Mouse (Mus musculus) liver, embryonic 12.5 days (tissue): ENCODE results near the gene Ric8b. TPM values are rescaled to one million over a fixed set of nuclear protein-coding genes. Genes with fewer than 3 reads are reported as not detected.
A peak's percentile ranks its signal among the peaks of the same experiment; 100 is the strongest.

Source experiments
- ATAC-seq: fragments of 200-750 bp; cut with Nextera tagmentation; 2 replicates; pipeline ENCODE4 v1.8.0; 2017; ENCODE audit warnings: moderate number of reproducible peaks, mild to moderate bottlenecking, moderate library complexity
- H3K27ac ChIP-seq: fragments of 300-500 bp; sonication (generic); 2 replicates; pipeline ENCODE4 v1.5.1; 2016; ENCODE audit warnings: mild to moderate bottlenecking
- H3K27me3 ChIP-seq: fragments of 300-500 bp; sonication (generic); replicated peaks from 2 replicates; pipeline ENCODE4 v1.6.1; 2016; ENCODE audit warnings: mild to moderate bottlenecking, moderate library complexity
- H3K36me3 ChIP-seq: fragments of 300-500 bp; sonication (generic); 2 replicates; pipeline ENCODE4 v1.6.1; 2016; ENCODE audit warnings: mild to moderate bottlenecking, moderate library complexity
- H3K4me1 ChIP-seq: fragments of 300-500 bp; sonication (generic); 2 replicates; pipeline ENCODE4 v1.6.1; 2016
- H3K4me2 ChIP-seq: fragments of 300-500 bp; sonication (generic); 2 replicates; pipeline ENCODE4 v1.6.1; 2016; ENCODE audit warnings: mild to moderate bottlenecking, moderate library complexity
- H3K4me3 ChIP-seq: fragments of 300-500 bp; sonication (generic); 2 replicates; pipeline ENCODE4 v1.5.1; 2016; ENCODE audit warnings: mild to moderate bottlenecking, moderate library complexity
- H3K9ac ChIP-seq: fragments of 300-500 bp; sonication (generic); 2 replicates; pipeline ENCODE4 v1.6.1; 2016; ENCODE audit warnings: mild to moderate bottlenecking, moderate library complexity
- H3K9me3 ChIP-seq: fragments of 300-500 bp; sonication (generic); replicated peaks from 2 replicates; pipeline ENCODE4 v1.6.1; 2016; ENCODE audit warnings: mild to moderate bottlenecking, moderate library complexity
- WGBS: fragments of 180-500 bp; shearing (Covaris S2); methylation state at CpG from one replicate; pipeline ENCODE4 v1.1.7; 2016; ENCODE audit not compliant: insufficient replicate concordance; 5-methylcytosine and 5-hydroxymethylcytosine counted together
- polyA plus RNA-seq: library from polyadenylated mRNA; unstranded; fragments of >200 nt; fragmentation: Nextera tagmentation; extraction: Ambion mirVana; gene quantifications from 2 replicates; pipeline ENCODE4 v1.2.1, GENCODE M21; 2016

The Ric8b gene
- polyA plus RNA-seq, 1 experiment from 2014 or later: 6.6 TPM

DNA sequence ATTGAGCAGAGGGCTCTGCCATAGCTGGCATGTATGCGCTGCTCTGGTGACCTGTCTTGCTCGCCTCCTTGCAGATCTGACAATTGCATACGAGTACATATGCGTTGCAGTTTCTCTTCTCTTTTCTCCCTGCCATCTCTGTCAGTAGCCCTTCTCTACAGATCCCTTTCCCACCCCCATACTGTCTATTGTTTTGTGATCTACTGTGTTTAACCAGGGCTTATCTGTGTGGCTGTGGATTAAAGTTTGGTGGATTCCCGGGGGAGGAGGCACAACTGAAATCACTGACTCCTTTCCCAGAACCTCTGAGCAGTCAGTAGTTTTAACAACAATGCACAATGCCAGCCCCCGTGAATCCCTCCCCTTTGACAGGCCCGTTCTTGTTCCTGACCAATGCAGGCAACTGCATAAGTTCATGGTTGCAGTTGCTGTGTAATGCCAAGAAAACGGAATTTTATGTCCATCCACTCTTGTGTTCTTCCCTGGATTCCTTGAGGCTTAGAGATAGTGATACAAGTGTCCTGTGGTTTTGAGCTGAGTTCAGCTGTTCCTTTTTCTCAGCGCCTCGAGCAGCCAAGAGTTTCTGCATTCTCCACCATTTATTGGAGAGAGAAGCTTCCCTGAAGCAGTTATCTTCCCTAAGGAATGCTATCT, 80.3 kb downstream of the Ric8b start:
- no peak overlapping the region for H3K4me3 ChIP-seq
- no peaks in the 10 kb centered on the region for H3K27me3 ChIP-seq
- H3K36me3 ChIP-seq: peaks cover 26% of the 10 kb centered on the region
- no peak for ATAC-seq
- WGBS: 64% methylated on average over 10 of the region's 10 CpGs
- no peaks in the 10 kb centered on the region for H3K9me3 ChIP-seq
- H3K27ac ChIP-seq: no peak overlapping the region
- H3K9ac ChIP-seq: no peak overlapping the region
- peaks cover 12% of the 10 kb centered on the region; the same call in 1 of the 2 replicates for H3K4me1 ChIP-seq
- H3K4me2 ChIP-seq: no peak overlapping the region

DNA sequence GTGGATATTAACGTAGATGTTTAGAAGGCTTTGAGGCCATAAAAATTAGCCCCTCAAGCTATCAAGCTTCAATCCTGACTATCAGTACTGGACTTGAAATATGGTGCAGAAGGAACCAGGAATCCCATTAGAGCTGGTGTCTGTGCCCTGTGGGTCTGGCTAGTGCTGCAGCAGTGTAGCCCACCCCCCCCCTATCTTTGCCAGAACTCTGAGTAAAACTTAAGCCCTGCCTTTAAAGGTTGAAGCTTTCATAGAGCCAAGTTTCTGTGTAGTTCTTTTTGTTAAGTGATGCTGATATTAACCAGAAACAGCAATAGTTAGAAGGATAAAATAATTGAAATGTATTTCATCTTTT, 80.8 kb downstream of the Ric8b start:
- Histone ChIP-seq H3K27me3 (no peaks in the 10 kb centered on the region), H3K27ac (no peak overlapping the region), H3K9me3 (no peaks in the 10 kb centered on the region), H3K4me3 (no peak overlapping the region), H3K4me2 (no peak overlapping the region), H3K4me1 (peaks cover 12% of the 10 kb centered on the region; the same call in 1 of the 2 replicates), H3K9ac (no peak overlapping the region), H3K36me3 (peaks cover 26% of the 10 kb centered on the region)
- no peak for ATAC-seq
- whole genome bisulfite sequencing: 80% methylated on average over 1 of the region's 1 CpGs

DNA sequence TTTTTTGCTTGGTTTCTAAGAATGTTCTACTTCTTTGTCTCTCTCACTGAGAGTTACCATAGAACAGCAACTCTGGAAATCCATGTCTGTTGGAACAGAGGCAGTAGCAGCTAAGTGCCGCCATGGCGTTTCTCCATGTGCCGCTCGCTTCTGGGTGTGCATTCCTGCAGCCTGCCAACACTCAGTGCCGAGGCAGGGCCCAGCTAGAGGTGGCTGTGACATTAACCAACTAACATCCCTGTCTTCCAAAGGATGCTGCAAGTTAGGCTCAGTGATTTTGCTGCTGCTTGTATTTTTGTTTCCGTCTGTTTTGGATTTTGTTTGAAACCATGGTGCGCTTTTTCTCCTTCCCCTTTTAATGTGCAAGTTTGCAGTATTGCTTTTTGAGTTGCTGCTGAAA, 84.5 kb downstream of the Ric8b start:
- ATAC-seq: no peak
- 87% methylated on average over 7 of the region's 7 CpGs for WGBS

DNA sequence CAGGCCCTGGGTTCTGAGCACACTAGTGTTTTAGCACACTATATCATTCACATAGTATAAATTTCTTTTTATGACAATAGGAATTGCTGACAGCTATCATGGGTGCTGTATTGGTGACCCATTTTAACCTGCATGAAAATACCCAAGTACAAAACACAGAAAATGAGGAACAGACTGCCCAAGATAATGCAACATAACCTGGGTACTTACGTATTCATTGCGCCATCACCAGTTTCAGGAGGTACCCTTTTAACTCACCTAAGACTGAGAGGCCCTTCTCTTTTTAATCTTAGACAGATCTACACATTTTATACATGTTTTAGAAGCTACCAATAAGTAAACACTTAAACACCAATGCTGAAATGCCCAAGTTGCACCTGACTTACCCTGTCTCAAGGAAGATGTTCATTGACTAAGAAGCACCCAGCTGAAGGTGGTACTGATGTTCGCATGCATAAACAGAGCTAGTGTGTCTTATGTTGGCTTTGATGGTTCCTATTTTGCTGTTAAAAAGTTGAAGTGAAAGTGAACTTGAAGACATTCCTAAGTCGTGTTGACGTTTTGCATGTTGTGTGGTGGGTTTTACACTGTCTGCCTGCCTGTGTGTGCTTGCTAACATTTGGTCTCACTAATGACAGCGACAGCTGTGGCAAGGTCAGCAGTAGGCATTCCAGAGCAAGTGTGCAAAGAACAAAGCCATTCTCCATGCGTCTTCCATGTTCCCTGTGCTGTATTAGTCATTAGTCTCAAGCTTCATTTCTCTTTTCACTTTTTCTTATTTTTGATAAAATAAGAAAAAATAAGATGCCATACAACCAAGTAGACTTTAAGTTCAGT, 86.0 kb downstream of the Ric8b start:
- no peak overlapping the region for H3K9ac ChIP-seq
- no peak for ATAC-seq
- H3K27me3 ChIP-seq: no peaks in the 10 kb centered on the region
- peaks cover 19% of the 10 kb centered on the region for H3K36me3 ChIP-seq
- no peak overlapping the region for H3K4me3 ChIP-seq
- no peak overlapping the region for H3K4me2 ChIP-seq
- H3K27ac ChIP-seq: no peak overlapping the region
- peaks cover 42% of the 10 kb centered on the region for H3K4me1 ChIP-seq
- 77% methylated on average over 7 of the region's 7 CpGs for WGBS
- H3K9me3 ChIP-seq: no peaks in the 10 kb centered on the region

More for the DNA sequence above, 84.5 kb downstream of the Ric8b start:
- Histone ChIP-seq H3K4me3 (no peak overlapping the region), H3K36me3 (peaks cover 19% of the 10 kb centered on the region), H3K4me2 (no peak overlapping the region), H3K9me3 (no peaks in the 10 kb centered on the region), H3K4me1 (peaks cover 27% of the 10 kb centered on the region), H3K27ac (no peak overlapping the region), H3K27me3 (no peaks in the 10 kb centered on the region), H3K9ac (no peak overlapping the region)

DNA sequence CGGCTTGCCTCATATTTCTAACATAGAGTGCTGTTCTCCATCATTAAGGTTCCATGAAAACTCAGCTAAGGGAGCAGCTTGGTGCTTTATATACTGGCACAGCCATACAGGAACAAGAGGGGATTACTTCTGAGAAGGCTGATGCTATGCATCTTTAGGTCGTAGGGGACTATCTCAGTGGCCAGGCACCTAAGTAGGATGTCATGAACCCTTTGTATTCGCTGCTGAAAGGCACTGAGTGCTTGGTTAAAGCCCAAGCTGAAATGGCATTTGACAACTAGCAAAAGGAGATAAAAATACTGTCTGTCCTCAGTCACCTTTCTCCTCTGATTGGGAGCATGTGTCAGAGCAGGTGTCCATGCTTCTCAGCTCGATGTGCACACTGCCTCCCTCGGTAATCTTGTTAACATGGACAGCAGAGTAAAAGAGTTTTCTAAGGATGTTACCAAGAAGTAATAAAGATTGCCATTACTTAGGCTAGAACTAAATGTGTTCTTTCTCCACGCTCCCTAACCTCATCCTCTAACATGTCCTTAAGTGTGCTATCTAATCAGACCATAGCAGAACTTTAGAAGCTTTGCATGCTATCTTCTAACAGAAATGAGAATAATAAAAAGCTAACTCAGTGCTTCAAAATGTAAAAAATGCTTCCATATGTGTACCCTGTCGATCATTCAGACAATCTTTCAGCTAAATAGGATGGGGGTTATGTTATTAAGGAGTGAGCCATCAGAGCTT, 89.3 kb downstream of the Ric8b start:
- peak overlapping the region; percentile 25; the same call in 1 of the 2 replicates for H3K27ac ChIP-seq
- H3K4me1 ChIP-seq: peaks cover 38% of the 10 kb centered on the region
- peak; percentile 62 for ATAC-seq
- no peaks in the 10 kb centered on the region for H3K27me3 ChIP-seq
- no peak overlapping the region for H3K4me3 ChIP-seq
- H3K4me2 ChIP-seq: 0 out of 2 replicates have a peak overlapping the region, but pooled peaks have one; percentile 20
- no peak overlapping the region for H3K9ac ChIP-seq
- peaks cover 33% of the 10 kb centered on the region for H3K36me3 ChIP-seq
- WGBS: 52% methylated on average over 7 of the region's 7 CpGs
- H3K9me3 ChIP-seq: no peaks in the 10 kb centered on the region

DNA sequence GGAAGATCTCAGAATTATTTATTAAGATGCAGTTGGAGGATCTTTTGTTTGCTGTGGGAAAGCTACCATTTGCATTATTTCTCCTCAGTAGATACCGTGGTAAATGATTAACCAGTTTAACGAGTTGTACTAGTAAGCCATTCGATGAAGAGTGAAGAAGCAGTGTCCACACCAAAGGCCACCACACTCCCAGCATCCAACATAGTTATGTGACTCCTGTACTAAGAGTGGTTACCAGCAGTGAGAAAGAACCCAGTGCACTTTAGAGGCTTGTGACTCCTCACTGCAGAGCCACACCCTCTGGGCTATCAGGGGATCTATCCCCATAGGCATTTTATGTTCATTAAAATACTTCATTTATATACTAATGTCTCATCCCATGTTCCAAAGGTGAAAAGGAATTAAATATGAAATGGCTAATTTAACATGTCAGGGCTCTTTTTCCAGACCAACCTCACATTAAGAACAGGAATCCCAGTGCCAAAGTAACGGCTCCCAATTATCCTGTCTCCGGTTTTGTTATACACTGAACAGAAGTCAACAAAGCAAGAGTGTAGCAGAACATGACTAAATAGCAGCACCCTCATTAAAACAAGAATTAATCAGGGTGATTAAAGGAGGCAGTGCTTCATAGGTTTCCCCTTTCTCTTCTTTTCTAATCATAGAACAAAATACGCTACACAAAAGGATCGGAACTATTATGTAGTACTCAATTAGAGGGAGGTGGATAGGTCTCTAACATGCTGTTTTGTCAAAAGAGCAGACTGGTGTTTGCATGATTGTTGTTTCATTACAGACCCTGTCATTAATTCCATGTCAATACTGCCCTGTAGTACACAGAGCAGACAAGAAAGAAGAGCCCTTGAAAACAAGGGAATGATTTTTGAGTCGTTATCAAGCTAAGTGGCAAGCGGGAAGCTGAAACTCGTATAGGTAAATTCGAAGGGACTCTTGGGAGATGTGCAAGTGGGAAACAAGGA, 90.7 kb downstream of the Ric8b start:
- Histone ChIP-seq H3K9ac (no peak overlapping the region), H3K27ac (no peak overlapping the region), H3K36me3 (peaks cover 25% of the 10 kb centered on the region), H3K4me2 (no peak overlapping the region), H3K9me3 (no peaks in the 10 kb centered on the region), H3K4me1 (peaks cover 41% of the 10 kb centered on the region), H3K4me3 (no peak overlapping the region), H3K27me3 (no peaks in the 10 kb centered on the region)
- no peak for ATAC-seq
- WGBS: 76% methylated on average over 11 of the region's 11 CpGs

DNA sequence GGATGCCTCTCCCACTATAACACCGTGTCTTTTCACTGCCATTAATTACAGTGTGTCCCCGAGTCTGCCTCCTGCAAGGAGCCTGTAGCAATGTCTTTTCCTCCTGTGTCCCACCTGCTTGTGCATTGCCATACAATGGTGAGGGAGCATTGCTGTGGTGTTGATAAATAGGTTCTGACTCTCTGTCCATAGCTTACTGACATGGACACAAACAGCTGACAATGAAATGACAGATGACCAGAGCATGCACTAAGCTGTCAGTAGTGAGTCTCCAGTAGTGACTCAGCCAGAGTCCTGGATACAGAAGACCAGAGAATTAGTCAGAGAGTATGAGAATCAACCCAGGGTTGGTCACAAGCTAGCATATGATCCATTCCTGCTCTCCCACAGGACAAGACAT, 93.7 kb downstream of the Ric8b start:
- H3K4me2 ChIP-seq: no peak overlapping the region
- H3K4me3 ChIP-seq: no peak overlapping the region
- no peaks in the 10 kb centered on the region for H3K9me3 ChIP-seq
- H3K27ac ChIP-seq: no peak overlapping the region
- ATAC-seq: no peak
- H3K4me1 ChIP-seq: peaks cover 34% of the 10 kb centered on the region
- peaks cover 25% of the 10 kb centered on the region for H3K36me3 ChIP-seq
- no peak overlapping the region for H3K9ac ChIP-seq
- 91% methylated on average over 2 of the region's 2 CpGs for WGBS
- no peaks in the 10 kb centered on the region for H3K27me3 ChIP-seq

DNA sequence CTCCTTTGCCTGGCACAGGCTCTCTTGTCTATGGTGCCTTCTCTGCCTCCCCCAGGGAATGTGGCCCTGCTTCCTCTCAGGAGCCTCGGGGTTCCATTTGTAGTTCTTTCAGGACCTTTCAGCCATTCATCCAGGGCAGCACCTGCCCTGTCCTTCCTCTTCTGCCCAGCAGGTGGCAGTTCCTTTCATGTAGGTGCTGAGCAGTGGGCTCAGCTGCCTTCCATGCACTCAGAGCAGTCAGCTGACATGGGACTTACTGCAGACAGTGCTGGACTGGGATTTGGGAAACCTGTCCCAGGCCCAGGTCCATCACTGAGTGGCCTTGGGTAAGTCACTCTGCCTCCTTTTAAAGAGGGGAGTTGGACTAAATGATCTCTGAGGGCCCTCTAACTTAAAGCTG, 96.0 kb downstream of the Ric8b start:
- Histone ChIP-seq H3K9ac (no peak overlapping the region), H3K4me3 (no peak overlapping the region), H3K4me2 (no peak overlapping the region), H3K9me3 (no peaks in the 10 kb centered on the region), H3K27me3 (no peaks in the 10 kb centered on the region), H3K27ac (no peak overlapping the region), H3K36me3 (peaks cover 32% of the 10 kb centered on the region), H3K4me1 (peaks cover 11% of the 10 kb centered on the region)
- ATAC-seq: no peak; the same call in 1 of the 2 replicates
- WGBS: 8% methylated on average over 1 of the region's 1 CpGs

DNA sequence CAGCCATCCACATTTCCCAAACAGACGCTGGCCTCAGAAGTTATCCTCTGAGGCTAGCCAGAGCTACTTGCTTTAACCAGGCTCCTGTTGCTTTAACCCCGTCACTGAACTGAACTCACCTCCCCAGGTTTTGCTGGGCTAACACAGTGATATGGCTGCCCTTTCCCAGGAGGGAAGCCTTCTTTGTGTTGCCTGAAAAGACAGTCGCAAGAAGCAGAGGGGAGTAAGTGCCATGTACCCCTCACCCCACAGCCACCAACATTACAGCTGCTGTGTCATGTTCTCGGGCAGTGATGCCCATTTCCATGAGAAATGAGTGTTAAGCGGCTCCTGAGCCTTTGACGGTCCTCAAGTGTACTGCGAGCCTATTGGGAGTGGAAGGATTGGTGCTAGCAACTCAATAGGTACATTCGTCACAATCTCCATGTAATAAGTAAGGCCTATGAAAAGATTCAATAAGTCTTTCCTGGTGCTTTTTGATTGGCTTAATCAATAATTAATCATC, 96.6 kb downstream of the Ric8b start:
- 83% methylated on average over 8 of the region's 8 CpGs for WGBS
- no peak overlapping the region for H3K4me2 ChIP-seq
- no peaks in the 10 kb centered on the region for H3K9me3 ChIP-seq
- H3K4me1 ChIP-seq: 0 out of 2 replicates have a peak, but pooled peaks cover 6% of the 10 kb centered on the region
- H3K36me3 ChIP-seq: peaks cover 37% of the 10 kb centered on the region
- no peaks in the 10 kb centered on the region for H3K27me3 ChIP-seq
- no peak overlapping the region for H3K4me3 ChIP-seq
- H3K27ac ChIP-seq: no peak overlapping the region
- no peak for ATAC-seq
- H3K9ac ChIP-seq: no peak overlapping the region

DNA sequence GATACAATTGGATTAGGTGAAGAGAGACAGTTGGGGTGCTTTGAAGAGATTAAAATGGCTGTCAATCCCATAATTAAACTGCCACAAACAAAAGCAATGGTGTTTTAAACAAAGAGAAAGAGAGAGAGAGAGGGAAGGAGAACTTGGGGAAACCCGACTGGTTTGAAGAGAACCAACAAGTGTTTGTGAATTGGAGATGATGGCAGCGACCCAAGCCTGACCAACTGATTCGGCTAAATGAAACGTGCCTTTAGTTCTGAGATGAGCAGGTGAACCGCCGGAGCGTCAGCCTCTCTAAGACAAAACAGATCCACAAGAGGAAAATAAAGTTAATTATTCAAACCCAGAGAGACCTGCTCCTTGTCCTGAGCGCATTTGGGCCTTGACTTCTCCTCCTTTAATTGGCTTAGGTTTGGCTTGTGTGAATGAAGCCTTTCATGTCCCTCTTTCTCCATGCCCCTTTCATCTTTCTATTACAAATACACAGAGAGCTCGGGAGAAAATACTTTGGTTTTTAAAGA, 97.1 kb downstream of the Ric8b start:
- no peaks in the 10 kb centered on the region for H3K9me3 ChIP-seq
- peaks cover 40% of the 10 kb centered on the region for H3K36me3 ChIP-seq
- no peak overlapping the region for H3K4me3 ChIP-seq
- no peak overlapping the region for H3K9ac ChIP-seq
- ATAC-seq: no peak
- H3K27me3 ChIP-seq: no peaks in the 10 kb centered on the region
- 84% methylated on average over 9 of the region's 9 CpGs for WGBS
- 0 out of 2 replicates have a peak, but pooled peaks cover 6% of the 10 kb centered on the region for H3K4me1 ChIP-seq
- no peak overlapping the region for H3K4me2 ChIP-seq
- no peak overlapping the region for H3K27ac ChIP-seq
